Mouse (Mus musculus) MN1 (cell line): ENCODE data around the gene St8sia1.

Source experiments
- DNase-seq: peaks from one replicate; pipeline ENCODE4 v3.0.0-alpha.2; 2016; ENCODE audit warnings: low spot score

Gene St8sia1

GRCm38 (mm10) chr6:142823008-142823787 is 141.1 kb downstream of the St8sia1 start:
- DNase-seq: no peak

GRCm38 (mm10) chr6:142818306-142818705 is 145.9 kb downstream of the St8sia1 start:
- no peak for DNase-seq

GRCm38 (mm10) chr6:142815513-142815912 is 148.7 kb downstream of the St8sia1 start:
- no peak for DNase-seq

DNA sequence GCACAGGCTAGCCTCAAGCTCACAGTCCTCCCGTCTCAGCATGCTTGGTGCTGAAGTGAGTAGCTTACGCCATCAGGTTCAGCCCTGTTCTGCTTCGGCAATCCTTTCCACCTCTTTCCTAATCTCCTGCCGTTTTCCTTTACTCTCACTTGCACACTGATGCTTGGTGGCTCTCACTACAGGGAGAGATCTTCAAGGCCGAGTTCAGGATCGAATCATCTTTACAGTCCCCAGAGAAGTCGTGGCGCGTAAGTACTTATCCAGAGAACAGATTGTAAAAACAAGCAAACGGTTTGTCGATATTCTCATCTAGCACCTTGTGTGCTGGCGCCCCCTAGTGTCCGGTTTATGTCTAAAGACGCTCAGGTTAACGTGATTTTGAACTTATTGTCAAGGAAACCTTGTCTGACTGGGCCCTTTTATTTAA is 149.7 kb downstream of the St8sia1 start:
- DNase-seq: peak; percentile 70

DNA sequence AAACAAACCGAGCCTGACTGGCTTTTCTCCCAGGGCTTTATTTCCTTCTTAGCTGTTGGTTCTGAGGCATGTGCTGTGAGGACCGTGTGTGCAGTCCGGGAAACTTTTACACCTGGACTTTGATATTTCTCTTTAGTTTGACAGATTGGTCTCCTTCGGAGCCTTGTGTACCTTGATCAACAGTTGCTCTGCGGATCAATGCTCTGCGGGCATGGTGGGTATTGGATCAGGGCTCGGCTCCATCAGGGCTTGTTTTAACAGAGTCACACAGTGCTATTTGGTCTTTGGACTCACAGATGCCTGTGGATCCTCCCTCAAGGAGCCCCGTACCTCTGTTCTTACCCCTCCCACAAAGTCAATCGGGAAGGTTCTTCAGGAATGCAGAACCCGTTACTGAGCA is 150.2 kb downstream of the St8sia1 start:
- DNase-seq: no peak

GRCm38 (mm10) chr6:142812969-142813368 is 151.3 kb downstream of the St8sia1 start:
- no peak for DNase-seq

GRCm38 (mm10) chr6:142810239-142810638 is 154.0 kb downstream of the St8sia1 start:
- no peak for DNase-seq

- DNase-seq: no peak
These were observed 154.7 kb downstream of the St8sia1 start for GRCm38 (mm10) chr6:142809373-142810098.

- no peak for DNase-seq
These were observed 157.9 kb downstream of the St8sia1 start for GRCm38 (mm10) chr6:142806326-142806725.

- no peak for DNase-seq
These were observed 159.8 kb downstream of the St8sia1 start, which contains the start of gene Sult6b2 for GRCm38 (mm10) chr6:142804402-142804801. Gene Sult6b2, minus strand, starts transcription at chr6:142804502.

DNA sequence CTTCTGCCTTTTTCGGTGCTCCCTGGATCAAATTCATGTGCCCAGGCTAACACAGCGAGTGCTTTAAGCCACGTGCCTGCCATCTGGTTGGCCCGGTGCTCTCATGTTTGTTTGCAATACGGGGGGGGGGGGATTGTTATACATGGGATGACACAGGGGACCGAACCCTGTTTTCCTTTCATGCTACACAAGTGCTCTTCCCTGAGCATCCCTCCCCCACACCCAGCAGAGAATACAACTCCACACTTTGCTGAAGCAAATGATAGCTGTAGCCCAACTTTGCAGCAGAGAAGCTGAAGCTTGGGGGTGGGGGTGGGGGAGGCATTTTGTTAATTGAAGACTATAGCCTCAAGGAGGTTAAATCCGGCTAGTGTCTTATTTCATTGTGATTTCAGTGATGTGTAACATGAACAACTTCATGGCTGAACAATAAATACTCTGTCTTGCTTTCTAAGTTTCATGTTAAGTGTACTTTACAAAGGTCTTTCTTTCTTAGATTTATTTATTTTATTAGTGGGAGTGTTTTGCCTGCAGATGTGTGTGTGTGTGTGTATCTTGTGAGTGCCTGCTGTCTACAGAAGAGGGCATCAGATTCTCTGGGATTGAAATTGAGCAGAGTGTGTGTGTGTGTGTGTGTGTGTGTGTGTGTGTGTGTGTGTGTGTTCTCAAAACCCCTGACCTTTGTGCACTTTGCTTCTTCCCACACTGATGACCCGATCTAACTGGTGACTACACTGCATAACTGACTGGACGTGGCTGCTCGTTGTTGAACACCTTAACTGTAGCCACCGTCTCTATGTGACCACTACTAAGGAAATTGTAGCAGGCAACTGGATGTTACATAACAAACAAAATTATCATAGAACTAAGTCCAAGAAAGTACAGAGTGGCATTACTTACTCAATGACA is 161.4 kb downstream of the St8sia1 start:
- DNase-seq: no peak

DNA sequence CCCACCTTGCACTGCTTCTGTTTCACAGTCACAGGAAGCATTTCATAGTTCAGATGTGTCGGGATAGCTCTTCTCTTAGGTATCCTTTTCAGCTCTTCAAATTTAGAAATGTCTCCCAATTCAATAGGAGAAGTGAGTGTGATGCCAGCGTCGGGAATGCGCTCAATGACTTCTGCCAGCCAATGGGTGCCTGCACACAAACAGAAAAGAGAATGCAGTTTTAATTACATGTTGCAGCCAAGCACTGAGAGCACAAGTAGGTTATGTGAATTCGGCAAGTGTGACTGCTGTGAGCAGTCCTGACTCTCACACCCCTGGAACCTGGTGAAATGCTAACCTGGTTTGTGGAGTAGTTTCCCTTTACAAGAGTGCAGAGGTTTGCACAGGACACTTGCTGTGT is 162.6 kb downstream of the St8sia1 start:
- no peak for DNase-seq

DNA sequence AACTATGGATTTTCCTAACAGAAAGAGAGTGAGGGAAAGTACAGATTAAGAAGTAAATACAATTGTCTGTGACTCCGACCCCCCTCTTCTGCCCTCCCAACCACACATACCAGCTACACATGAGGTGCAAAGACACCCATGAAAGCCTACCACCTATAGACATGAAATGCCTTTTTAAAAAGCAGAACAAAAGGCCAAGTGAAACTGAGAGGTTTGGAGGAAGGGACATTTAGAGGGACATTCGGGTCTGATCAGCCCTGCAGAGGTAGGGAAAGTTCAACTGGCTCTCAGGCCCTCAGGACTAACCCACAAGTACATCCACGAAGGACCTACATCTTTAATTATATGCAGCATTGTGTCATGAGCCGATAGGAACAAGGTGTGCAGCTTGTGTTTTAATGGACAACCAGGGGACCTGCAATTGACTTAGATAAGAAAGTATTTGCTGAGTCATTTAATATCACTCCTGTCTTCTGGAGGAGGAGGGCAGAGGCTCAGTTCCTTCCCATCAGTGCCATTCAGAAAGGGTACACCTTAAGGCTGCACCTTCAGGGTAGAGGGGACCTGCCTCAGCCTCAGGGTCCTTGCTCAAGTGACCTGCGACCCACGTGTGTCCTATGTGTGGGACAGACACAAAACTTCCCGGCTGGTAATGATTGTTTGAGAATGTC is 164.4 kb downstream of the St8sia1 start:
- DNase-seq: no peak

DNA sequence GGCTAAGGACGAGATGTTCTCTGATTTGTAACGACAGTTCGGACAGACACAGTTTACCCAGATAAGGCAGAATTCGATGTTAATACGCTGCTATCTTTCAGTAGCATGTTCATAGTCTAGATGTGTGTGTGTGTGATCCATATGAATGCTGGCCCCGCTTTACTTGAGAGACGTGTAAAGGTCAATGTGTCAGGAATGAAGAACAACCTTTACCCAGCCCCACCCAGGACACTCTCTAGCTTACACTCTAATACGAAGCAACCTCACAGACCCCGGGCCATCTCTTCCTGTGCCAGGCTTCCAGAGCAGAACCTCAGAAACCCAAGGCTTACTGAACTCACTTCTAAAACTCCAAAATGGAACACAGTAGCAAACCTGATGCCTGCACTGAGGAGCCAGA is 165.4 kb downstream of the St8sia1 start:
- DNase-seq: no peak

- no peak for DNase-seq
These were observed 166.3 kb downstream of the St8sia1 start for GRCm38 (mm10) chr6:142797996-142798395.

- no peak for DNase-seq
These were observed 168.4 kb downstream of the St8sia1 start for GRCm38 (mm10) chr6:142795655-142796441.

GRCm38 (mm10) chr6:142795087-142795486 is 169.2 kb downstream of the St8sia1 start:
- no peak for DNase-seq

DNA sequence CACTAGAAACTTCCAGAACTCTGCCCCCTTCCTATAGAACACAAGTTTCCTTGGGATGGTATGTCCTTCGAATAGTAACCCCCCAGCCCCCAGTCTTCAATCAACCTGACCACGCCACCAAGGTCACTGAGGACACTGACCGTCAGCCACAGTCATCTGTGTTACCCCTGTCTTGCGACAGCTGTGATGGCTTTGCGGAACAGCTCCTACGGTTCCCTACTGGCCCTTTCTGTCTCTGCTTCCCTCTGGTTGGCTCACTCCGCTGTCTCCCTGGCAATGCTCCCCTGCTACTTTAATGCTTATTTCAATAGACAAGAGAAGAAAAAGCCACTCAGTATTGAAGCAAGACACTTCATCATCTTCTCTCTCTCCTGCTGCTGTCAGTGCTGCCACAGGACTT is 170.8 kb downstream of the St8sia1 start:
- DNase-seq: no peak

- DNase-seq: no peak
These were observed 171.8 kb downstream of the St8sia1 start for GRCm38 (mm10) chr6:142792241-142792968.

GRCm38 (mm10) chr6:142789736-142790135 is 174.5 kb downstream of the St8sia1 start:
- no peak for DNase-seq
